Mouse (Mus musculus): ENCODE measurements at regions not wholly inside any gene's neighbourhood (a gene's known extent, or its start where the extent isn't known, plus 50 kb on each side); places are given as distances from the start of the nearest gene placed in this dataset.

DNA sequence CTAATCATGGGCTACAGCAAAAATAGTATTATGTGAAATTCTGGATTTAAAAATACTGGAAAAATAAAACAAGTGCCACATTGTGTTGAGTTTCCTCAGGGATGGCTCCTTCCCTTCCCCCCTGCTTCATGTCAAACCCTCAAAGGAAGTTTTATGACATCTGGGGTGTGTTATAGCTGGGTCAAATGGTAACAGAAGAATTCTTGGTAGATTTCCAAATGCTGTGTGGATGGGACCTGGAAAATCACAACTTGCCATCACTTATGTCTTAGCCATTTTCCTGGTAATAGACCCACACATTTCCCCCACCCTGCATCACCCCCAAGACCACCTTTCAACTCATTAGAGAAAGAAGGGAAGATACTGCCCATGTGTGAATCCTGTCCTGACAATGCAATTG, 371.5 kb downstream of the Nuf2 start:
- intact Hi-C loops (cut with DNase I), result loop anchor here (5.0 to 10.0 kb wide), 2 partner anchors 655 to 732 kb away; no protein-coding TSS in a partner anchor

GRCm38 (mm10) chr1:169157496-169157895, 373.8 kb downstream of the Nuf2 start:
- intact Hi-C loops (cut with DNase I), result no loop called here

DNA sequence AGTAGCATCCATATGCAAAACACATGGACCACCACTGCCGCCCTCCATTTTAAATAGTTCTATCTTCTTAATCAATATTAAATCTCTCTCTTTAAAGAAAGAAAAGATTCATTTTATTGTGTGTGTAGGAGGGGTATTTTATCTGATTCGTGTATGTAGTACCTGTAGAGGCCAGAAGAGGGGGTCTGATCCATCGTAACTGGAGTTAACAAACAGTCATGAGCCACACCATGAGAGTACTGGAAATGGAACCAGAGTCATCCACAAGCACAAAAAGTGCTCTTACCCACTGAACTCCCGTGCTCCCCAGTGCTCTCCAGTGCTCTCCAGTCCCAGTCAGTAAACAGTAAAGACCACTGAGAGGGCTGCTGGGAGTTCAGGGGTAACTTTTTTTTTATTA, 374.4 kb downstream of the Nuf2 start:
- intact Hi-C loops (cut with DNase I), result no loop called here

DNA sequence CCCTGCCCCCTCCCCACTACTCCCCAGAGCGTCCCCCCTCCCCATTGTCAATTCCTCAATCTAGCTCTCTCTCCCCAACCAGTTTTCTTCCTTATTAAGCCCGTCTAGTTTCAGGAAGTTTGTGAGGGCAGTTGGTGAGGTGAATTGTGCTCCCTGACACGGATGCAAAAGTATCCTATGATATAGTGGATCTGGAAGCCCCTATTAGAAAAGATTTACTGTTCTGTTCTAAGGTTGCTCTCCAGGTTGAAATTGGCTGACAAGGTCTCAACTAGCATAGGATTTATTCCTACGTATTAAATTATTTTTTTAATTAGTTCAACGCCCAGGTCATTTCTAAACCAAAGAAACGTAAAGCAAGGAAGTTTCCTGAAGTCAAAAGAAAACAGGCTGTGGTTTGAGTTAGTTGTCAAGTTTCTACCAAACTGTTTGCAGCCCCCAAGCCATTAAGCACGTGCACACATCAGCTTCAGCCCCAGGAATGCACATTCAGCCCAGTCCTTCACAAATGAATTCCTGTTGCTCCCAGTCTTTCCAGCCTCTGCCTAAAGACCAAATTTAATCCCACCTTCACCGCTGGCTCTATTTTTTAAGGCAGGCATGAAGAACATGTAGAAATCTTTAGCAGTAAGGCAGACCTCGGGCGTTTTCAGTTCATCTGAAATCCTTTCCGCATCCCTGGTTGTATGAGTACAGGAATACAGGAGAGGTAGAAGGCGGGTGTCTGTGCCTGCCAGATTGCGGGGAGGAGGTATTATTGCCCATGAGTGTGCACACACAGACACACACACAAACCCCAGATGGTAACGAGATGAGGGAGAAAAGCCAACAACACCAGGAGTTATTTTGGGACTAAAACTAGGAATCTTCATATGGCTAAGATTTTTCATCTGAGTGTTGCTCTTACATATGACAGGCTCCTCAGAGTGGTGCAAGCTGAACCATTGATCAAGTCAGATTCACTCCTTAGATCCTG, 375.5 kb downstream of the Nuf2 start:
- intact Hi-C loops (cut with DNase I), result no loop called here

DNA sequence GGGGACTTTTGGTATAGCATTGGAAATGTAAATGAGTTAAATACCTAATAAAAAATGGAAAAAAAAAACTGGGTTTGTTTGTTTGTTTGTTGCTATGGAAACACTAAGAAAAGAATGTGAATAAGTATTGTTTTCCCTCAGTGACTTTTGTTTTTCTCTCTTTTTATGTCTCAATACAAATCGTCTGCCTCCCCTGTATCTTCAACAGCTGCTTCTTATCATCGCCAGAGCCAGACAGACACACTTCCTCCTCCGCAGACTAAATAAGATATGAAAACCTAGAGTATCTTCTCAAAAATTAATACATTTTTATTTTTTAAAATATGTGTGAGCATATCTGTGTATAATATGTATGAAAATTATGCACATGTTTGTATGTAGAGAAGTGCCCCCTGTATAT, 389.0 kb downstream of the Nuf2 start:
- intact Hi-C loops (cut with DNase I), result no loop called here

- intact Hi-C loops (cut with DNase I), result no loop called here
These were observed 391.2 kb downstream of the Nuf2 start for GRCm38 (mm10) chr1:169140056-169140455.

DNA sequence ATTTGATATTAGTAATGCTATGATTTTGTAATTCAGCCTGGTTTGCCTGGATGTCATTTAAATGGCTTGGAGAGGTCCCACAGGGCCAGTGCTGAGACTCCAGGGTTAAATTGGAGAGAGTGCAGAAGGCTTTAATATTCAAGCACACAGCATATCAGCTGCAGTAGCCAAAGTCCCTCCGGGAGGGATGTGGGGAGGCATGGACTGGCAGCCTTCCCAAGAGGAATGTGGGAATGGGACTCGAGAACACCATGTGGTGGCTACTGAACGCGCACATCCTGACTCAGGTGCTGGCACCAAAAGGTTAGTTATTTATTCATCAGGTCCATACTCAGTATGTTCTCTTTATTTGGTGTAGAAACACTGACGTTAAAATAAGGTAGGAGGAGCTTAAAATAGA, 391.8 kb downstream of the Nuf2 start:
- intact Hi-C loops (cut with DNase I), result no loop called here

- intact Hi-C loops (cut with DNase I), result no loop called here
These were observed 392.1 kb downstream of the Nuf2 start for GRCm38 (mm10) chr1:169139184-169139486.

DNA sequence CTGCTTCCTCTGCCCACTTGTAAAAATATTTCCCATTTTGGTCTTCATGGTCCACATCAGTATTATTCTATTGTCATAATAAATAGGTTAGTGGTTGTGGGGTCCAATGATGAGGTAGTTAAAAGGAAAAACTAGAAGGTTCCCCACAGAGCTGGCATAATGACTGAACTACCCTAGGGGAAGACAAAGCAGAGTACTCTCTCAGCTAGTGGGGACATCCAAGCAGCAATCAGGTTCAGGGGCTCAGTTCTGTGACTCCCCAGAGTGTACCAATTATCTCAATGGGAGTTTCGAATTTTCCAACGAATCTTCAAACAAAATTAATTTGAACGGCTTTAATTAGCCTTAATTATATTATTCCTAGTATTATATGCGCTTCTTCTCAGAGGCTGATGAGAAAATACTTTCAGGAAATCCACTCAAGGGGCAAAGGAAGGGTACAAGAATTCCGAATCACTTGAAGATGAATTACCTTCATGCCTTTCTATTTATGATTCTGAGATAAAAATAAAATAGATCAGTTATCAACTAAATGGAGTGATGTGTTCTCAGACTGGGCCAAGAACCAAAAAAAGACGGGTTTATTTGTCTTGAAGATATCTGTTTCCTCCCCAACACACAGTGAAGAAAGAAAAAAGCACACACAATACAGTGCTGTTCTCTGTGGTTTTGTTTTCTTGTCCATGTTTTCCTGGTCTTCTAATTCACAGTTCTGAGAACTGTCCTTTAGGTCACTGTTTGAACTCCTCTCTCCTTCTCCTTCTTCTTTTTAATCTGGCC, 392.7 kb downstream of the Nuf2 start:
- intact Hi-C loops (cut with DNase I), result no loop called here

GRCm38 (mm10) chr1:169135542-169135941, 395.7 kb downstream of the Nuf2 start:
- intact Hi-C loops (cut with DNase I), result no loop called here

- intact Hi-C loops (cut with DNase I), result no loop called here
These were observed 427.6 kb downstream of the Nuf2 start for GRCm38 (mm10) chr1:169103669-169104068.

GRCm38 (mm10) chr1:169103113-169103512, 428.2 kb downstream of the Nuf2 start:
- intact Hi-C loops (cut with DNase I), result no loop called here

DNA sequence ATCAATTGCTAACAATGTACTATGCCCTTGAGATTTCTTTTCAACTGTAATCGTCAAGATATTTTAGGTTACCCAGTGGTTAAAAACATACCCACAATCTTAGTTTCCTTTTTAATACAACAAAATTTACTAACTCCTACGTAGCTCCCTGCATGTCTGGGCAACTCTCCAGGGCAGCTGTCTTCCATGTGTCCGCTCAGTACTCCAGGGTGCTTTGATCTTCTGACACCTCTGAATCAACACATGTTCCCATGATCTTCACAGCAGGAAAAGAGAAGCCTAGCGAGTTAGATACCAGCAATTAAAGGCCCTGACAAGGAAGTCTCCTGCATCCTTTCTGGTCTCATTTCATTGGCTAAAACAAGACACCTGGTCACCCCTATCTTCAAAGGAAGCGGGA, 432.0 kb downstream of the Nuf2 start:
- intact Hi-C loops (cut with DNase I), result no loop called here

GRCm38 (mm10) chr1:169096737-169097136, 434.5 kb downstream of the Nuf2 start:
- intact Hi-C loops (cut with DNase I), result no loop called here

GRCm38 (mm10) chr1:169093602-169094354, 437.5 kb downstream of the Nuf2 start:
- intact Hi-C loops (cut with DNase I), result no loop called here

GRCm38 (mm10) chr1:169086032-169086431, 445.2 kb downstream of the Nuf2 start:
- intact Hi-C loops (cut with DNase I), result no loop called here

- intact Hi-C loops (cut with DNase I), result no loop called here
These were observed 450.6 kb downstream of the Nuf2 start for GRCm38 (mm10) chr1:169080686-169081085.

- intact Hi-C loops (cut with DNase I), result no loop called here
These were observed 454.0 kb downstream of the Nuf2 start for GRCm38 (mm10) chr1:169077228-169077627.

- intact Hi-C loops (cut with DNase I), result no loop called here
These were observed 455.3 kb downstream of the Nuf2 start for GRCm38 (mm10) chr1:169076006-169076405.

DNA sequence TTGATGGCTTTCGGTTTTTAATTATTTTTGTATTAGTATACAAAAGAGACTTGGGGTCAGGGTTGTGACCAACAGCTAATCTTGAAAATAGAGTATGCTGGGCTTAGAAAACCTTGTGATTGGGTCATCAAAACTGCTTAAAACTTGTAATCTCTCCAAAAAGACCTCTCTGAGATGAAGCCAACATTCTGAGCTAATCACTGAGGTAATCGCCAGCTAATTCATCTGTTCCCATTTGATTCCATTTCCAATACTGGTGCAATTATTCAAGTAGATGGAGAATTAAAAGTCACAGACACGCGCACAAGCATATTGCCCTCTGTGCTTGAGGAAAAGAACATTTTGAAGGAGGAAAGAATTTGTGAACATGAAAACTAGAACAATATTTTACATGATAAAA, 459.9 kb downstream of the Nuf2 start:
- intact Hi-C loops (cut with DNase I), result no loop called here

DNA sequence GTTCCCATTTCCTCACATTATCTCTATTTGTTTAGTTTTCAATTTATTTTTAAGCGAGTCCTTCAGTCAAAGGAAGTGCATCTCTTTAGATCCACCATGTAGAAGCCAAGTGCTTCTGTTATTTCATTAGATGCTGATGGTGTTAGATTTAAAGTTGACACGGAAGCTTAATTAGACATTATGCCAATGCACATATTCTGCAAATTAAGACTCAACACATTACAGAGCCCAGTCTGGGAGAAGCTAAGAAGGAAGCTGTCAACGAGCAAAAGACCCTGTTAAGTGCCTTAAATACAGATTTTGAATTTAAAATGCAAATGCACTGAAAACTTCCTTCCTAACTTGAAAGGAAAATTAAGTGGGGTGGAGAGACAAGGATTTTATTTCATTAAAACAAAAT, 461.6 kb downstream of the Nuf2 start:
- intact Hi-C loops (cut with DNase I), result no loop called here

- intact Hi-C loops (cut with DNase I), result no loop called here
These were observed 464.5 kb downstream of the Nuf2 start for GRCm38 (mm10) chr1:169066795-169067194.
